Mouse (Mus musculus) kidney, embryonic 16.5 days (tissue): ENCODE data around the gene Trip13. TPM values are rescaled to one million over a fixed set of nuclear protein-coding genes. Genes with fewer than 3 reads are reported as not detected.

Experiments
- ATAC-seq: fragments of 200-750 bp; cut with Nextera tagmentation; 2 replicates; pipeline ENCODE4 v1.8.0; 2017; ENCODE audit warnings: moderate TSS enrichment; ENCODE audit not compliant: low FRiP score, low TSS enrichment
- H3K27ac ChIP-seq: fragments of 300-500 bp; sonication (generic); 2 replicates; pipeline ENCODE4 v1.5.1; 2014; ENCODE audit warnings: low read length
- H3K27me3 ChIP-seq: fragments of 300-500 bp; sonication (generic); 2 replicates; pipeline ENCODE4 v1.6.1; 2014; ENCODE audit warnings: low read length, control low read depth, mixed read lengths; ENCODE audit not compliant: insufficient read depth
- H3K36me3 ChIP-seq: fragments of 300-500 bp; sonication (generic); 2 replicates; pipeline ENCODE4 v1.6.1; 2014; ENCODE audit warnings: low read length, control low read depth, mixed read lengths; ENCODE audit not compliant: insufficient read depth
- H3K4me1 ChIP-seq: fragments of 300-500 bp; sonication (generic); 2 replicates; pipeline ENCODE4 v1.6.1; 2014; ENCODE audit warnings: low read length, control low read depth, mixed read lengths; ENCODE audit not compliant: insufficient read depth
- H3K4me2 ChIP-seq: fragments of 300-500 bp; sonication (generic); replicated peaks from 2 replicates; pipeline ENCODE4 v1.6.1; 2014; ENCODE audit warnings: low read depth, low read length
- H3K4me3 ChIP-seq: fragments of 300-500 bp; sonication (generic); 2 replicates; pipeline ENCODE4 v1.5.1; 2014; ENCODE audit warnings: mild to moderate bottlenecking, low read length
- H3K9ac ChIP-seq: fragments of 300-500 bp; sonication (generic); replicated peaks from 2 replicates; pipeline ENCODE4 v1.6.1; 2014; ENCODE audit warnings: low read length
- H3K9me3 ChIP-seq: fragments of 300-500 bp; sonication (generic); 2 replicates; pipeline ENCODE4 v1.6.1; 2016; ENCODE audit warnings: low read length, control low read depth
- WGBS: fragments of 180-500 bp; shearing (Covaris S2); extraction: QIAGEN DNeasy Blood & Tissue Kit; methylation state at CpG from one replicate; pipeline ENCODE4 v1.1.7; 2014; 5-methylcytosine and 5-hydroxymethylcytosine counted together
- polyA plus RNA-seq: library from polyadenylated mRNA; unstranded; fragments of >200 nt; fragmentation: Nextera tagmentation; extraction: Ambion mirVana; gene quantifications from 2 replicates; pipeline ENCODE4 v1.2.1, GENCODE M21; 2015

Trip13 gene
- 42.9 and 45.9 TPM in 2 replicates for polyA plus RNA-seq

GRCm38 (mm10) chr13:73937321-73938176 is at the start of gene Trip13, which contains the start of gene Brd9:
TSS of gene Trip13 (minus strand) at chr13:73937784.
TSS of gene Brd9 (plus strand) at chr13:73937811.
- H3K27ac ChIP-seq: peak within 1 kb of the TSS; percentile 97
- no peaks in the 10 kb centered on the region for H3K9me3 ChIP-seq
- ATAC-seq: peak; percentile 96
- peak within 1 kb of the TSS; percentile 88 for H3K9ac ChIP-seq
- H3K27me3 ChIP-seq: no peaks in the 10 kb centered on the region
- H3K4me1 ChIP-seq: peaks cover 14% of the 10 kb centered on the region
- H3K4me3 ChIP-seq: peak within 1 kb of the TSS; percentile 89
- H3K36me3 ChIP-seq: peaks cover 26% of the 10 kb centered on the region
- WGBS: under 1% methylated on average over 82 of the region's 82 CpGs
- peak within 1 kb of the TSS; percentile 84 for H3K4me2 ChIP-seq

GRCm38 (mm10) chr13:73976935-73977334 is 39.4 kb upstream of the Trip13 start:
- WGBS: 78% methylated on average over 5 of the region's 5 CpGs
- Histone ChIP-seq H3K36me3 (no peaks in the 10 kb centered on the region), H3K4me1 (no peaks in the 10 kb centered on the region), H3K4me3 (no peak overlapping the region), H3K27ac (no peak overlapping the region), H3K4me2 (no peak overlapping the region), H3K9me3 (no peaks in the 10 kb centered on the region), H3K9ac (no peak overlapping the region), H3K27me3 (no peaks in the 10 kb centered on the region)
- no peak for ATAC-seq

- 84% methylated on average over 3 of the region's 3 CpGs for WGBS
- Histone ChIP-seq H3K9ac (no peak overlapping the region), H3K9me3 (no peaks in the 10 kb centered on the region), H3K36me3 (no peaks in the 10 kb centered on the region), H3K27me3 (no peaks in the 10 kb centered on the region), H3K27ac (no peak overlapping the region), H3K4me2 (no peak overlapping the region), H3K4me3 (no peak overlapping the region), H3K4me1 (0 out of 2 replicates have a peak, but pooled peaks cover 5% of the 10 kb centered on the region)
- ATAC-seq: no peak
Observed at GRCm38 (mm10) chr13:73974523-73974922, 36.9 kb upstream of the Trip13 start.

- no peak overlapping the region for H3K4me3 ChIP-seq
- H3K36me3 ChIP-seq: no peaks in the 10 kb centered on the region
- peak overlapping the region; percentile 7 for H3K4me2 ChIP-seq
- no peaks in the 10 kb centered on the region for H3K27me3 ChIP-seq
- peak; percentile 88 for ATAC-seq
- no peak overlapping the region for H3K9ac ChIP-seq
- 0 out of 2 replicates have a peak, but pooled peaks cover 5% of the 10 kb centered on the region for H3K4me1 ChIP-seq
- no peak overlapping the region for H3K27ac ChIP-seq
- H3K9me3 ChIP-seq: no peaks in the 10 kb centered on the region
- WGBS: 27% methylated on average over 10 of the region's 12 CpGs
Observed at GRCm38 (mm10) chr13:73970545-73971448, 33.2 kb upstream of the Trip13 start.

- WGBS: 85% methylated on average over 5 of the region's 5 CpGs
- ATAC-seq: no peak
- H3K4me2 ChIP-seq: no peak within 1 kb of the TSS
- H3K9ac ChIP-seq: no peak within 1 kb of the TSS
- H3K4me1 ChIP-seq: no peaks in the 10 kb centered on the region
- no peaks in the 10 kb centered on the region for H3K27me3 ChIP-seq
- no peaks in the 10 kb centered on the region for H3K9me3 ChIP-seq
- peaks cover 26% of the 10 kb centered on the region for H3K36me3 ChIP-seq
- no peak within 1 kb of the TSS for H3K27ac ChIP-seq
- no peak within 1 kb of the TSS for H3K4me3 ChIP-seq
Observed at GRCm38 (mm10) chr13:73963551-73963950, 26.0 kb upstream of the Trip13 start, which contains the start of gene Zdhhc11. TSS of gene Zdhhc11 (plus strand) at chr13:73963851.

GRCm38 (mm10) chr13:73961177-73961576 is 23.6 kb upstream of the Trip13 start:
- Histone ChIP-seq H3K9ac (no peak overlapping the region), H3K4me2 (no peak overlapping the region), H3K4me1 (no peaks in the 10 kb centered on the region), H3K36me3 (peaks cover 48% of the 10 kb centered on the region), H3K9me3 (no peaks in the 10 kb centered on the region), H3K4me3 (no peak overlapping the region), H3K27me3 (no peaks in the 10 kb centered on the region), H3K27ac (no peak overlapping the region)
- WGBS: 89% methylated on average over 4 of the region's 4 CpGs
- no peak for ATAC-seq

- Histone ChIP-seq H3K27ac (no peak overlapping the region), H3K4me1 (no peaks in the 10 kb centered on the region), H3K4me2 (no peak overlapping the region), H3K27me3 (no peaks in the 10 kb centered on the region), H3K9me3 (no peaks in the 10 kb centered on the region), H3K36me3 (peaks cover 58% of the 10 kb centered on the region), H3K9ac (no peak overlapping the region), H3K4me3 (no peak overlapping the region)
- WGBS: 91% methylated on average over 10 of the region's 10 CpGs
- no peak for ATAC-seq
Observed at GRCm38 (mm10) chr13:73960117-73960652, 22.6 kb upstream of the Trip13 start.

- Histone ChIP-seq H3K27me3 (no peaks in the 10 kb centered on the region), H3K4me2 (no peak overlapping the region), H3K4me1 (no peaks in the 10 kb centered on the region), H3K9me3 (no peaks in the 10 kb centered on the region), H3K36me3 (peaks cover 64% of the 10 kb centered on the region), H3K9ac (no peak overlapping the region), H3K27ac (no peak overlapping the region), H3K4me3 (no peak overlapping the region)
- no peak for ATAC-seq
- WGBS: 92% methylated on average over 5 of the region's 5 CpGs
Observed at GRCm38 (mm10) chr13:73955531-73955930, 17.9 kb upstream of the Trip13 start.

GRCm38 (mm10) chr13:73954666-73955065 is 17.1 kb upstream of the Trip13 start:
- 26% methylated on average over 6 of the region's 6 CpGs for WGBS
- Histone ChIP-seq H3K27me3 (no peaks in the 10 kb centered on the region), H3K27ac (no peak overlapping the region), H3K4me1 (no peaks in the 10 kb centered on the region), H3K36me3 (peaks cover 68% of the 10 kb centered on the region), H3K4me2 (no peak overlapping the region), H3K9ac (no peak overlapping the region), H3K4me3 (no peak overlapping the region), H3K9me3 (no peaks in the 10 kb centered on the region)
- ATAC-seq: peak; percentile 85
